Mouse (Mus musculus): Measurements from ENCODE around the gene Tent5d. TPM values are rescaled to one million over a fixed set of nuclear protein-coding genes. Genes with fewer than 3 reads are reported as not detected.

The Tent5d gene
- polyA plus RNA-seq (2015; fragmentation: Nextera tagmentation; extraction: Ambion mirVana), result not detected in 2 replicates

- WGBS, result 88% methylated on average over 1 of the region's 1 CpGs
- Histone ChIP-seq H3K9me3 (ENCODE audit: control insufficient read depth, low read length) (no peaks in the 10 kb centered on the region), H3K36me3 (ENCODE audit: control insufficient read depth, insufficient read depth) (no peaks in the 10 kb centered on the region), H3K4me2 (ENCODE audit: low read length) (no peak within 1 kb of the TSS), H3K27me3 (replicated peaks; ENCODE audit: control insufficient read depth, insufficient read depth, low read length) (no peaks in the 10 kb centered on the region), H3K9ac (replicated peaks; ENCODE audit: low read depth, low read length) (no peak within 1 kb of the TSS), H3K27ac (ENCODE audit: low read length) (no peak within 1 kb of the TSS), H3K4me1 (replicated peaks; ENCODE audit: control insufficient read depth, insufficient read depth, low read length) (no peaks in the 10 kb centered on the region), H3K4me3 (replicated peaks; ENCODE audit: low read length) (no peak within 1 kb of the TSS)
- no peak for ATAC-seq
Observed at GRCm38 (mm10) chrX:107792290-107792689, at the start of gene Tent5d. Gene Tent5d (plus strand): TSS chrX:107792590.

DNA sequence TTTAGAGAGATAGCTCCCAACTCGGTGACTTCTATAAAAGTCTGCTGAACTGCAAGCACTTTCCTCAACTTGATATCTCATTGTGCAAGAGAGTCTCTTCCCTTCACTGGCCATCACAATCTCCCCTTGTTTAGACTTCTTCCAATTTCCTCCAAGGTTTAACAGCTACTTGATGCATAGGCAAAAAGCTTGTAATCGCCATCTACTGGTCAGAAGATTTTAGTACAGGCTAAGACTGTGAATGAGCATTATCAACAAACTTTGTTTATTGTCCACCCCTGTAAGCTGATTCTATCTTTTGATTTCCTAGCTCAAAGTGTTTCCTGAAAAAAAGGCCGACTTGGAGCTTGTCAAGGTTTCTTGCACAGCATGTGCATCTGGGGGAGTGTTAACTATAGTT is 24.5 kb upstream of the Tent5d start:
- no peaks in the 10 kb centered on the region for H3K9me3 ChIP-seq (ENCODE audit: control insufficient read depth, low read length)
- H3K27me3 ChIP-seq (replicated peaks; ENCODE audit: control insufficient read depth, insufficient read depth, low read length), result no peaks in the 10 kb centered on the region
- no peaks in the 10 kb centered on the region for H3K36me3 ChIP-seq (ENCODE audit: control insufficient read depth, insufficient read depth)
- ATAC-seq, result no peak
- 24% methylated on average over 3 of the region's 3 CpGs for WGBS
- H3K4me1 ChIP-seq (replicated peaks; ENCODE audit: control insufficient read depth, insufficient read depth, low read length), result no peaks in the 10 kb centered on the region
- H3K9ac ChIP-seq (replicated peaks; ENCODE audit: low read depth, low read length), result no peak overlapping the region
- H3K4me3 ChIP-seq (replicated peaks; ENCODE audit: low read length), result no peak overlapping the region
- no peak overlapping the region for H3K27ac ChIP-seq (ENCODE audit: low read length)
- H3K4me2 ChIP-seq (ENCODE audit: low read length), result no peak overlapping the region

DNA sequence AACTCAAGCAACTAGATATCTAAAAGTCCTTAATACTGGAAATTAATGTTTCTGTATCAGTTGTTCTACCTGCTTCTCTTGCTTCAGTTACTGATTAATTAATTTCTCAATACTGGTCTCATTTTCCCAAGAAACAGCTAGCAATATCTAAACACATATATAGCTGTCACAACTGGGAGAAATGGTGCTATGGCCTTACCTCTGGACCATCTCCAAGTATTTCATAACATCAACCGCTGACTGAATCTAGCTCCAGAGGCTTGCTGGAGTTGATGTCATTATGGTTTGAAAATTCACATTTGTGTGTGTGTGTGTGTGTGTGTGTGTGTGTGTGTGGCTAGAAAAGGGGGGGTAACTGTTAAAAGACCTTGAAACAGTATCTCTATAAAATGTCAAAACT is 2.3 kb upstream of the Tent5d start:
- Histone ChIP-seq H3K4me2 (ENCODE audit: low read length) (no peak overlapping the region), H3K4me1 (replicated peaks; ENCODE audit: control insufficient read depth, insufficient read depth, low read length) (no peaks in the 10 kb centered on the region), H3K36me3 (ENCODE audit: control insufficient read depth, insufficient read depth) (0 out of 2 replicates have a peak, but pooled peaks cover 2% of the 10 kb centered on the region), H3K9me3 (ENCODE audit: control insufficient read depth, low read length) (no peaks in the 10 kb centered on the region), H3K9ac (replicated peaks; ENCODE audit: low read depth, low read length) (no peak overlapping the region), H3K27ac (ENCODE audit: low read length) (no peak overlapping the region), H3K4me3 (replicated peaks; ENCODE audit: low read length) (no peak overlapping the region), H3K27me3 (replicated peaks; ENCODE audit: control insufficient read depth, insufficient read depth, low read length) (no peaks in the 10 kb centered on the region)
- no peak for ATAC-seq
- 93% methylated on average over 1 of the region's 1 CpGs for WGBS

DNA sequence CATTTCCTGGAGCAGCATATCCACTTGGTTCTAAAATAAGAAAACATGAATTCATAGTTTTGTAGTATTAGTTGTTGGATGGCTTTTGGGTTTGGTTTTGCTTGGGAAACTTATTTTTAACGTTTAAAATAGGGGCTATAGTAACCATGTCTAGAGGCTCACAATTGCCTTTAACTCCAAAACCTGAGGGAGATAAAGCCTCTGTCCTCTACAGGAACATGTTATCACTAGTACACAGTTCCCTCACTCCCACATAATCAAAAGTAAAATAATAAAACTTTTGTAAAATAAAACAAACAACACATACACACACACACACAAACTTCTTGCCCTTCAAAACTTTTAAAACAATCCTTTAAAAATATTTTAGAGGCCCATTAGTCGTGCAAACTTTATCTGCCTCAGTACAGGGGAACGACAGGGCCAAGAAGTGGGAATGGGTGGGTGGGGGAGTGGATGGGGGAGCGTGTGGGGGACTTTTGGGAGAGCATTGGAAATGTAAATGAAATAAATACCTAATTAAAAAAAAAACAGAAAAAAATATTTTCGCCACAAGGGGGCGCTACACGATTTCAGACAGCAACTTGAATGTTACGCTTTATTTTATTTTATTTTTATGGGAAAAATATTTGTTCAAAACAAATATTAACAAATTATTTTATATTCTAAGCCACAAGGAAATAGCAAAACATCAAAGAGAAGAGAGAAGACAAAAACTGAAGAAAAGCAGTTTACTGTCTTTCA is 1.5 kb upstream of the Tent5d start:
- ATAC-seq, result no peak
- H3K36me3 ChIP-seq (ENCODE audit: control insufficient read depth, insufficient read depth), result 0 out of 2 replicates have a peak, but pooled peaks cover 2% of the 10 kb centered on the region
- no peak overlapping the region for H3K27ac ChIP-seq (ENCODE audit: low read length)
- no peak overlapping the region for H3K4me3 ChIP-seq (replicated peaks; ENCODE audit: low read length)
- no peak overlapping the region for H3K9ac ChIP-seq (replicated peaks; ENCODE audit: low read depth, low read length)
- no peaks in the 10 kb centered on the region for H3K27me3 ChIP-seq (replicated peaks; ENCODE audit: control insufficient read depth, insufficient read depth, low read length)
- H3K4me1 ChIP-seq (replicated peaks; ENCODE audit: control insufficient read depth, insufficient read depth, low read length), result no peaks in the 10 kb centered on the region
- no peak overlapping the region for H3K4me2 ChIP-seq (ENCODE audit: low read length)
- H3K9me3 ChIP-seq (ENCODE audit: control insufficient read depth, low read length), result no peaks in the 10 kb centered on the region
- 25% methylated on average over 8 of the region's 8 CpGs for WGBS

GRCm38 (mm10) chrX:107795785-107796184 is 3.4 kb downstream of the Tent5d start:
- H3K4me3 ChIP-seq (replicated peaks; ENCODE audit: low read length), result no peak overlapping the region
- no peak overlapping the region for H3K9ac ChIP-seq (replicated peaks; ENCODE audit: low read depth, low read length)
- WGBS, result 64% methylated on average over 1 of the region's 1 CpGs
- H3K4me1 ChIP-seq (replicated peaks; ENCODE audit: control insufficient read depth, insufficient read depth, low read length), result no peaks in the 10 kb centered on the region
- no peaks in the 10 kb centered on the region for H3K27me3 ChIP-seq (replicated peaks; ENCODE audit: control insufficient read depth, insufficient read depth, low read length)
- no peak overlapping the region for H3K4me2 ChIP-seq (ENCODE audit: low read length)
- H3K9me3 ChIP-seq (ENCODE audit: control insufficient read depth, low read length), result no peaks in the 10 kb centered on the region
- H3K27ac ChIP-seq (ENCODE audit: low read length), result no peak overlapping the region
- H3K36me3 ChIP-seq (ENCODE audit: control insufficient read depth, insufficient read depth), result no peaks in the 10 kb centered on the region
- ATAC-seq, result no peak

GRCm38 (mm10) chrX:107796919-107797318 is 4.5 kb downstream of the Tent5d start:
- H3K27me3 ChIP-seq (replicated peaks; ENCODE audit: control insufficient read depth, insufficient read depth, low read length), result no peaks in the 10 kb centered on the region
- no peak overlapping the region for H3K4me3 ChIP-seq (replicated peaks; ENCODE audit: low read length)
- H3K36me3 ChIP-seq (ENCODE audit: control insufficient read depth, insufficient read depth), result no peaks in the 10 kb centered on the region
- H3K27ac ChIP-seq (ENCODE audit: low read length), result no peak overlapping the region
- ATAC-seq, result no peak
- WGBS, result 84% methylated on average over 2 of the region's 2 CpGs
- H3K4me1 ChIP-seq (replicated peaks; ENCODE audit: control insufficient read depth, insufficient read depth, low read length), result no peaks in the 10 kb centered on the region
- no peak overlapping the region for H3K4me2 ChIP-seq (ENCODE audit: low read length)
- no peak overlapping the region for H3K9ac ChIP-seq (replicated peaks; ENCODE audit: low read depth, low read length)
- no peaks in the 10 kb centered on the region for H3K9me3 ChIP-seq (ENCODE audit: control insufficient read depth, low read length)

GRCm38 (mm10) chrX:107812120-107812519 is 19.7 kb downstream of the Tent5d start:
- Histone ChIP-seq H3K27me3 (replicated peaks; ENCODE audit: control insufficient read depth, insufficient read depth, low read length) (no peaks in the 10 kb centered on the region), H3K9ac (replicated peaks; ENCODE audit: low read depth, low read length) (no peak overlapping the region), H3K4me2 (ENCODE audit: low read length) (no peak overlapping the region), H3K27ac (ENCODE audit: low read length) (no peak overlapping the region), H3K4me3 (replicated peaks; ENCODE audit: low read length) (no peak overlapping the region), H3K4me1 (replicated peaks; ENCODE audit: control insufficient read depth, insufficient read depth, low read length) (no peaks in the 10 kb centered on the region), H3K36me3 (ENCODE audit: control insufficient read depth, insufficient read depth) (no peaks in the 10 kb centered on the region), H3K9me3 (ENCODE audit: control insufficient read depth, low read length) (no peaks in the 10 kb centered on the region)
- no peak for ATAC-seq

DNA sequence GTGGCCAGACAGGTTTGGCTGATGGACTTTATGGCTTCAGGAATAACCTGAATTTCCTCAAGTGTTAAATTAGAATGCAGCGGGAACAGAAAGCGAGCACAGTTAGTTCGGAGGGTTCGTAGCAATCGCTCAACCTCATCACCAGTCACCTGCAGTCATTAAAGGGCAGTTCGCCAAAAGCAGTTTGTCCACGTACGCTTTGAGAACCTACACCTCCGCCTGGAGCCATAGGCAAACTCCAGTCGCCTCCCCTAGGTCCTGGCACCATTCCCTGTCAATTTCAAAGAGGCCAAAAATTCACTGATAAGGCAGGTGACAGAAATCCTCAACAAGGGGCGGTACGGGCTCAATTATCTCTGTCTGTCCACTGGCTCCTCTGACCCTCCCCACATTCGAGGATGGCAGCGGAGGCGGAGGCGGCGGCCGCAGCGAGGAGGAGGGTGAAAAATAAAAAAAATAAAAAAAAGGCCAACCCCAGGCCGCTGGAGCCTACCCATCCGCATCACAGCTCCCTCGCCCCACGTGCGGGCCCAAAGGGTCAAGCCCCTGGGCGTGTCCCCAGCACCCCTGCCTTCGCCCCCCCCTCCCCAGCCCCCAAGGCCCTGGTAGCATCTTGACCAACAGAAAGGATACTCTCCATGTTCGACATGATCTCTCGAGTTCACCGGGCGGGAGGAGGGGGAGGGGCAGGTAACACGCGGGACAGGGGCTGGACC is 23.3 kb downstream of the Tent5d start:
- Histone ChIP-seq H3K4me3 (replicated peaks; ENCODE audit: low read length) (peak overlapping the region; percentile 66), H3K27ac (ENCODE audit: low read length) (no peak overlapping the region), H3K9ac (replicated peaks; ENCODE audit: low read depth, low read length) (peak overlapping the region; percentile 74), H3K9me3 (ENCODE audit: control insufficient read depth, low read length) (no peaks in the 10 kb centered on the region), H3K4me1 (replicated peaks; ENCODE audit: control insufficient read depth, insufficient read depth, low read length) (no peaks in the 10 kb centered on the region), H3K36me3 (ENCODE audit: control insufficient read depth, insufficient read depth) (no peaks in the 10 kb centered on the region), H3K4me2 (ENCODE audit: low read length) (peak overlapping the region; percentile 56), H3K27me3 (replicated peaks; ENCODE audit: control insufficient read depth, insufficient read depth, low read length) (no peaks in the 10 kb centered on the region)
- no peak; the same call in 1 of the 2 replicates for ATAC-seq
- 20% methylated on average over 30 of the region's 32 CpGs for WGBS

- H3K4me2 ChIP-seq (ENCODE audit: low read length), result peak within 1 kb of the TSS; percentile 56
- peak within 1 kb of the TSS; percentile 74 for H3K9ac ChIP-seq (replicated peaks; ENCODE audit: low read depth, low read length)
- no peak within 1 kb of the TSS for H3K27ac ChIP-seq (ENCODE audit: low read length)
- H3K36me3 ChIP-seq (ENCODE audit: control insufficient read depth, insufficient read depth), result no peaks in the 10 kb centered on the region
- peak; percentile 99 for ATAC-seq
- WGBS, result 12% methylated on average over 28 of the region's 28 CpGs
- H3K4me3 ChIP-seq (replicated peaks; ENCODE audit: low read length), result peak within 1 kb of the TSS; percentile 66
- no peaks in the 10 kb centered on the region for H3K4me1 ChIP-seq (replicated peaks; ENCODE audit: control insufficient read depth, insufficient read depth, low read length)
- H3K27me3 ChIP-seq (replicated peaks; ENCODE audit: control insufficient read depth, insufficient read depth, low read length), result no peaks in the 10 kb centered on the region
- H3K9me3 ChIP-seq (ENCODE audit: control insufficient read depth, low read length), result no peaks in the 10 kb centered on the region
Observed at GRCm38 (mm10) chrX:107816218-107816554, 23.8 kb downstream of the Tent5d start, which contains the start of gene 2610002M06Rik. Gene 2610002M06Rik (minus strand): TSS chrX:107816334.

All from forebrain, embryonic 16.5 days (tissue).